Mouse (Mus musculus) cerebellum, postnatal 36 days (tissue): ENCODE results near the gene Ggt7.
"Not testable (repeated sequence)": the region's sequence is repeated elsewhere in the genome, so short reads cannot be mapped to it uniquely, and the experiment has no call there.

Experiments
- DNase-seq, 2 experiments: peaks; one replicate each; pipeline ENCODE4 v3.0.0; 2021 to 2022; ENCODE audit warnings: mixed read lengths in 2 of 2

Gene Ggt7

DNA sequence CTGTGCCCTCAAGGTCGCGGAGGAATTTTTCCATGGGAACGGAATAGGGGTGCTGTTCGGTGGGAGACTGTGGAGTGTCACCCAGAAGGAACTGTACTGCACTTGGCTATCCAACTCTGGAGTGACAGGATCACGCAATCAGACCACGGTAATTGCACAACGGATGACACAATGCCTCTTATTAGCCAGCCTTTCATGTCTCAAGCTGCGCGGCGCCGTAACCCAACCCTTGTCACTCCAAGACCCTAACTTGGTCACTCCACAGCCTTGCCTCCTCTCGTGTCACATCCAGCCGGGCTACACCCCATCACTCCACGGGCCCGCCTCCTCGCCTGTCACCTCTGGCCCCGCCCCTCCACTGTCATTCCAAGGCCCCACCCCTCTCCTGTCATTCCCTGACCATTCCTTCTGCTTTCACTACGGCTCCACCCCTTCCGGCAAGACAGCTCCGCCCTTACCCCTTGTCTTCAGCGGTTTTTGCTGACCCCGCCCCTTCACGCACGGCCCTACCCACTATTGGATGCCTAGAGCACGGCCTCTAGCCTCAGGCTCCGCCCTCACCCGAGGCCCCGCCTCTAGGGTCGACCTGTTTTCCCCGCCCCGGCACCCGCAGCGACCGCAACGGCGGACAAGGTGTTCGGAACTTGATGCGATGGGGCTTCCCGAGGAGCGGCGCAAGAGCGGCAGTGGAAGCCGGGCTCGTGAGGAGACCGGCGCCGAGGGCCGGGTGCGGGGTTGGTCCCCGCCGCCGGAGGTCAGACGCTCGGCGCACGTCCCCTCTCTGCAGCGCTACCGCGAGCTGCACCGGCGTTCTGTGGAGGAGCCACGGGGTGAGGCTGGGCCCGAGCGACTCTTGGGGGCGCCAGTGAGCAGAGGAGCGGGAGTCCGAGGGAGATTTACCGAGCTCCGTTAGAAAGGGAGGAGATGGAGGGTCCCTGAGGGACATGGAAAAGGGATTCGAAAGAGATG, at the start of gene Ggt7, which contains the start of gene Acss2:
Gene Ggt7, minus strand, starts transcription at position 783 of the 969 bp plus-strand sequence.
Gene Acss2, plus strand, starts transcription at position 494 of the 969 bp plus-strand sequence.
- DNase-seq: peak; percentile 98 to 99

DNA sequence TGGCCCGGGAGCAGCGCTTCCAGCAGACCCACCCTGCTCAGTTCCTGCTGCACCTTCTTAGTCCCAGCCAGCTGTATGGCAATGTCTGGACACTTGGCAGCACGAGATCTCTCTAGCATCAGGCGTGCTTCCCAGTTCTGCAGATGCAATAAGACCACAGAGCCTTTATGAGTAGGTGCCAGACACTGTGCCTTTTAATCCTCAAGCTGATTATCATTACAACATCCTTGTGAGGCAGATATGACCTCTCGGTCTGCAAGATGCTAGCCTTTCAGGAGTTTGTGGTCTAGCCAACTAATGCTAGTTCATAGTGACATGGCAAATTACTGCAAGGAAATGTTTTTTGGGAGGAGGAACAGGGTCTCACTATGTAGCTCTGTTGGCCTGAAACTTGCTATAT, 49.7 kb upstream of the Ggt7 start:
- no peak for DNase-seq

DNA sequence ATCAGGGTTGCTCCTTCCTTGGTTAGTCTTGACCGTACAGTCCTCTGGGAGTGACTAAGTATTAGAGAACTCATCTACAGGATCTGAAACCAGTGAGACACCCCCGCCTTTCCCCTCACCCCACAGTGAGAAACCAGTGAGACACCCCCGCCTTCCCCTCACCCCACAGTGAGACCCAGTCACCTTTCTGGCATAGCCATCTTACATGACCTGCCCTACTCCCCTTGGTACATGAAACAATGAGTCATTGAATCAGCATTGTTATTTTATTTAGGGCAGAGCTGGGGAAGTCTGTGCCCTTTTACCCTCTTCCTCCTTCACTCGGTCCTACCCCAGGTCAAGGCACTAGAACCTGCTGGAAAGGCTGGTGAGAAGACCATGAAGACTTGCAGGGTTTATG, 44.9 kb upstream of the Ggt7 start:
- no peak for DNase-seq

DNA sequence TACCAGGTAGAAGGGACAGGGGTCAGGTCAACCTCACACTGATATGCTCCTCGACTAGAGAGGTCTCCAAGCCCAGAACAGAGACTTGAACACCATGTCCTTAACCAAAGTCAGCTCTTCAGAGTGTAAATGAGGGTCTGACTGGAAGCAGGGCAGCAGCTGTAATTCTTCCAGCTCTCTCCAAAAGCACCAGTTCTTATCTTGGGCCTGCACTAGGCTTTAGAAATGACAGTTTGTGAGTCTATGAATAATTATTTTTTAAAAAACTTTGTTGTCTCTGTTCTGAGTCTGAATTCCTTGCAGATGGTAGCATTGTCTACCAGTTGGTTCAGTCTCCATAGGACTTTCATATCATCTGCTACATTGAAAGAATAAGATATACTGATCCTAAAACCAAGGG, 44.2 kb upstream of the Ggt7 start:
- no peak for DNase-seq

DNA sequence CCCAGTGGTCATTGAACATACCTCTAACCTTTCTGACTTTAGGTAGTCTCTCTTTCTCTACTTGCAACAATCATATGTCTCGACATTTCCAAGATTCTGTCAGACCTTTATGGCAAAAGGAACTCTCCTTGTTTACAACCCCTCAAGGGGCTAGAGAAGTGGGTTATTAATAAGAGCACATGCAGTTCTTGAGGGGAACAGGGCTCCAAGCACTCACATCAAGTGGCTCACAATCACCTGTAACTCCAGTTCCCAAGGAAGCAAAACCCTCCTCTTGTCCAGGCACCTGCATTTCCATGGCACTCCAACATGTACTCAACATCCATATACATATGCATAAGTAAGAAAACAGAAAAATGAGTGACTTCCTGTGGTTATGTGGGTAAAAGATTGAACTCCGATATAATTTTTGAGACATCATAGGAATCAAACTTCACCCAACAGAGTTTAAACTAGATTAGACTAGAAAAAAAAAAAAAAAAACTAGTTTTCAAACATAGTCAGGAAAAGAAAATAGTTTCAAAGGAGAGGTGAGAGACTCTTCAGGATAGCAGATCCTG, 36.5 kb upstream of the Ggt7 start:
- DNase-seq: no peak

DNA sequence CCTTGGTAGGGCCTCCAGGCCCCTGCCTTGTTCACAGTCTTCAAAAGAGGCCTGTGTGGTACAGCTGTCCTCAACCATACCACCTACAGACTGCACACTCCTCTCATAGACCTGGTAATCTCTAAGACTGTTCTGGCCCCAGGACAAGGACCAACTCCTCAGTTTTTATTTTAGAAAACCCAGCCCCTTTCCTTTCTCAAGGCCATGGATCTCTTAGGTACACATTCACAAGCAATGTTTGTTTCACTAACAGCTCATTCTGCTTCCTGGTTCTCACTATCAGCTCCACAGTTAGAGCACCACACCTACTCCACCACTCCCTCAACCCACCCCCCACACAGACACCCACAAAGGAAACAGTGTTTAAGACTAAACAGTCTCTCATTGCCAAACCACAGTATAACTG, 34.9 kb upstream of the Ggt7 start:
- DNase-seq: no peak

DNA sequence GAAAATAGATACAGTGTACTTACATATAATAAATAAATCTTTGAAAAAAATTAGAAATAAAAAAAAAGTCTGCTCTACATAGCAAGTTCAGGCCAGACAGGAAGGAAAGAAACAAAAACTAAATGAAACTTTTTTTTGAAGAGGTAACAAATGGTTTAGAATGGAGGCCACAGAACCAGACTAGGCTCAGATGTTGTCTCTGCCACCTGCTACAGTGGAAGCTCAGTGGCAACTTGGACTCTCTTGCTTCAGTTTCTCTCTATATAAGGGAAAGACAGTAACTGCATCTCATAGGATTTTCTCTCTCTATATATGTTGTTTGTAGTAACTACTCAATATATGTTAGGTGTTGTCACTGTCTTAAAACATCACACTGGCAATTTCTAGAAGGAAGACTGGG, 34.3 kb upstream of the Ggt7 start:
- no peak for DNase-seq

DNA sequence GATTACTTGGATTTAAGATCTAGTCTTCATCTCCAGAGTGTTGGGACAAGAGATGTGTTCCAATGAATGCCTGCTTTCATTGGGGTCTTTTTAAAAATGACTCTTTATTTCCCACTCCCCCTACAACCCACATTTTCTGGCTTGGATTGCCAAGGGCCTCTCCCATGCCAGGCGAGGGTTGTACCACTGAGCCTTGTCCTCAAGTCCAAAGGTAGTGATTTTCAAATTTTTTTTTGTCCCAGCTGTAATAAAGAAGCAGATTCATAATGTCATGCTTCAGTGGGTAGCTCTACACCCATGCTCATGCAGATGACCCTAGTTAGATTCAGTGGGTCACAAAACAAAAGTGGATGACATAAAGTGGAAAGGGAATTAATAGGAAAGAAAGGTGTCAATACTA, 28.9 kb upstream of the Ggt7 start:
- DNase-seq: no peak

DNA sequence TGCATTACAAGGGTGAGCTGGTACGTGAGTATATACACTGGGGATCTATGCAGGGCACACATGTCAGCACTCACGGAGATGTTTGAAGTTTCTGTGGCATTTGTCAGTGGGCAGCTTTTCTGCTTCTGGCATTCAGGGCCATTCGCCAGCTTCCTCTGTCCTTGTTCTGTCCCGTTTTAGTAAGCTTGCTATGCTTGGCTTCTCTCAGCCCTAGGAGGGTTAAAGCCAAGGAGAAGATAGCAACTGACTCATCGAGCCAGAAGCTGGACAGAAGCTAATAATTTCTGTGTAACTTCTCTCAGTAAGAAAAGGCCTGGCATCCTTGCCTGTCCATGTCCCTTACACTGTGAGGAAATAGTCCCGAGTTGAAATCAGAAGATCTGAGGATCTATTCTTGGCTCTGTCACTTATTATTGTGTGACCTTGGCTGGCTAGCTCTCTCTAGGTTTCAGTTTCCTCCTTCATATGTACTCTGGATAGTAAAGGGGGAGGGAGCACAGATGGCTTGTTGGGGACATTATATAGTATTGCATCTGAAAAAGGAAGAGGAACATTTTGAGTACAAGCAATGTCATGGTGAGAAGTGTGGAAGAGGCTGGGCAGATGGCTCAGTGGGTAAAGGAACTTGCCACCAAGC, 22.9 kb upstream of the Ggt7 start:
- peak; percentile 41 to 52 for DNase-seq

DNA sequence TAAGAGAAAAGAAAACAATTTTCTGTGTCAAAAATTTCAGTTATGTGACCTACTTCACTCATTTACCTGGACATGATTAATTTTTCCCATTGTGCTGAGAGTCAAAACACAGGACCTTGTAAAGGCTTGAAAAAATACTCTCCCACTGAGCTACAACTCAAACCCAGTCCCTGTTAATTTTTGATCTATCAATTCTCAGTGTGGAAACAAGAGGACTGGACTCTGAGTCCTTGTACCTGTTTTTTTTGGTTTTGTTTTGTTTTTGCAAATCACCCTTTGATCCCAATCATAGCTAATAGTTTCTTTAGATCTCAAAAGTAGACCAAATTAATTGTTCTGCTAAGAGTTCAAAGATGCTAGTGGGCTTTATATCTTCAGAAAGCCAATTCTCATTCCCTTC, 21.7 kb upstream of the Ggt7 start:
- DNase-seq: no peak

DNA sequence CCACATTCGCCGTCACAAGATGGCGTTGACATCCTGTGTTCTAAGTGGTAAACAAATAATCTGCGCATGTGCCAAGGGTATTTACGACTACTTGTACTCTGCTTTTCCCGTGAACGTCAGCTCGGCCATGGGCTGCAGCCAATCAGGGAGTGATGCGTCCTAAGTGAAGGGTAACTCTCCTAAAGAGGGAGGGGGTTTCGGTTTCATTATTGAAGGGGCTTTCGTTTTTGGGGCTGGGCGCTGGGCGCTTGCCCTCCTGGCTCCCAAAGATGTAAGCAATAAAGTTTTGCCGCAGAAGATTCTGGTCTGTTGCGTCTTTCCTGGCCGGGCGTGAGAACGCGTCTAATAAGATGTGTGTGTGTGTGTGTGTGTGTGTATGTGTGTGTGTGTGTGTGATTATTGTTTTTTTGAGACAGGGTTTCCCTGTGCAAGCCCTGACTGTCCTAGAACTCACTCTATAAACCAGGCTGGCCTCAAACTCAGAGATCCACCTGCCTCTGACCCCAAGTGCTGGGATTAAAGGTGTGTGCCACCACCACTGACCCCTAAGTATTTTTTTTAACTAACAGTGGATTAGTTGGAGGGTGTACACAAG, 20.5 kb upstream of the Ggt7 start:
- DNase-seq: not testable (repeated sequence)

DNA sequence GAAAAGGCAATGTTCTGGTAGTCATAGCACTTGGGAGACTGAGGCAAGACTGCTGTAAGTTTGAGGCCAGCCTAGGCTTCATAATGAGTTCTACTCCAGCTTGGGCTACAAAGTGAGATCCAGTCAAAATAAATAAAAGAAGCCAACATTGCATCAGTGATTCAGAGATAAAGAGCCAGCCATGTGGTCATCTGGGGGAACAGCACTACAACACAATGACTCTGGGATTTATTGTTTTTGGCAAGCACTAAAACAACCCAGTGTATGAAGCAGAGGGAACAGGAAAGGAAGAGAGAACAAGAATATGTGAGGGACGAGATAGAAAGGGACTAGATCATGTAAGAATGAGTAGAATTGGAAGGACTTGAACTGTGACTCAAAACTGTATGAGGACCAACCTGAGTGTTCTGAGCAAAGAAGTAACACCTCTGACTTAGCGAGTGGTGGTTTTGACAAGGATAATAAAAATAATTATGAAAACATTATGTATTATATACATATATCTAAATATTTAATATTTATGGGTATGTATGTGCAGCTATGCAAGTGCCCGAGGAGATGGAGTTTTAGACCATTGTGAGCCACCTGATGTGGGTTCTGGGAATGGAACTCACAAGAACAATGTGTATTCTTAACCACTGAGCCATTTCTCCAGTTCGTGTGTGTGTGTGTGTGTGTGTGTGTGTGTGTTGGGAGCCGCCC, 19.9 kb upstream of the Ggt7 start:
- DNase-seq: no peak

DNA sequence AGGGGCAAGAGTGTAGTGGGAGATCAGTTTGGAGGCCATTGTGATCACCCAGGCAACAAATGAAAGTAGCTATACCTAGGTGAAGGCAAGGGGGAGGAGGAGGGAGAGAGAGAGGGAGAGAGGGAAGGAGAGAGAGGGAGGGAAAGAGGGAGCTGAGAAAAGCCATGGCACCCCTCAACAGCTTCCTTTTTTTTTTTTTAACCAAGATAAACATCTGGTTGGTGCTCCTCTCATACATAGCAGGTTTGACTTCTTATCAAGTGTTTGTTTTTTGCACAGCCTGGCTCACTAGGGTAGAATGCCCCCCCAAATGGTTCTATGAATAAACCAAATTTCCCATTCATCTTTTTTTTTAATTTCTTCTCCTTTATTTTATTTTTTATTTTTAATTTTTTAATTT, 18.3 kb upstream of the Ggt7 start:
- DNase-seq: no peak

DNA sequence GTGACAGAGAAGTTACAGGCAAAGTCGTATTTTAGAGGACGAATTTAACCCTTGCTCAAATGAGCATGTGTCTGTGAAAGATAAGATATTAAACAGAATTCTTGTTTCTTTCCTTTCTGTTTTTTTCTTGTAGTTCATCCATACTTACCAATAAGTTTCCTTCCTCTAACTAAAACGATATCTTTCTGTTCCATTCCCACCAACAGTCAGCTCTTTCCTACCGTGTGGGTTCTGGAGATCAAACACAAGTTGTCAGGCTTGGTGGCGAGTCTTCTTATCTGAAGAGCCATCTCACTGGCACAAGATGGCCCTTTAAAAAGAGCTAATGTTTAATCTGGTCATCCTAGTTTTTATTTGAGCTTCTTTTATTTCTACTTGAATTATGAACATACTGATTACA, 9.3 kb upstream of the Ggt7 start:
- DNase-seq: no peak

DNA sequence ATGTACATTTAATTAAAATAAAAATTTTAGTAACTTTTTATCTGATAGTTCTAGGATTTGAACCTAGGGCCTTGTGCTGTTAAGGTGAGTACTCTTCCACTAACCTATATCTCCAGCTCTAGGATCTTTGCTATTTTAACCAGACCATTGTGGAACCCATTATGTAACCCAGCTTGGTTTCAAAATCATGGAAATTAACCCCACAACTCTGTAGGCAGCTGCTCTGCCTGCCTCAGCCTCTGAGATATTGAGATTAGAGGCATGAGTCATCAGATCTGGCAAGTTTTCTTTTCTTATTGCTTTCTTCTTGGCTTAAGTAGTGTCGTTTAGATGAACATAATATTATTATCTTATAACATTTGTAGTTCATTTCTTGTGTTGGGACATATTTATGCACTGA, 6.3 kb upstream of the Ggt7 start:
- DNase-seq: no peak

DNA sequence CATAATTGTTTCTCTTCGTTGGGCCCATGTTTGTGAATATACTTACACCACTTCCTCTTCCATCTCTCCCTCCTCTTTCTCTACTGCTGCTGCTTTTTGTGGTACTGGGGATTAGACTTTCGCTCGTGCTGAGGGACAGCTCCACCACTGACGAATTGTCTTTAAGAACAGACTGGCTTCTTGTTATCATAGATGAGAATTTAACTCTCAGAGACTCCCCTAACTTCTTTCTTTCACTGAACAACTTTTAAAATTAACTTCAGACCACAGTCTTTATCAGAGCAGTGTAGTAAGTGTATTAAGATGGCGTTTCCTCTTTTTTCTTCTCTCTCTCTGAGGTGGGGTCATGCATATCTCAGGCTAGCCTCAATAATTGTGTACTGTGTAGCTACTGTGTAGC, 5.7 kb upstream of the Ggt7 start:
- no peak for DNase-seq

DNA sequence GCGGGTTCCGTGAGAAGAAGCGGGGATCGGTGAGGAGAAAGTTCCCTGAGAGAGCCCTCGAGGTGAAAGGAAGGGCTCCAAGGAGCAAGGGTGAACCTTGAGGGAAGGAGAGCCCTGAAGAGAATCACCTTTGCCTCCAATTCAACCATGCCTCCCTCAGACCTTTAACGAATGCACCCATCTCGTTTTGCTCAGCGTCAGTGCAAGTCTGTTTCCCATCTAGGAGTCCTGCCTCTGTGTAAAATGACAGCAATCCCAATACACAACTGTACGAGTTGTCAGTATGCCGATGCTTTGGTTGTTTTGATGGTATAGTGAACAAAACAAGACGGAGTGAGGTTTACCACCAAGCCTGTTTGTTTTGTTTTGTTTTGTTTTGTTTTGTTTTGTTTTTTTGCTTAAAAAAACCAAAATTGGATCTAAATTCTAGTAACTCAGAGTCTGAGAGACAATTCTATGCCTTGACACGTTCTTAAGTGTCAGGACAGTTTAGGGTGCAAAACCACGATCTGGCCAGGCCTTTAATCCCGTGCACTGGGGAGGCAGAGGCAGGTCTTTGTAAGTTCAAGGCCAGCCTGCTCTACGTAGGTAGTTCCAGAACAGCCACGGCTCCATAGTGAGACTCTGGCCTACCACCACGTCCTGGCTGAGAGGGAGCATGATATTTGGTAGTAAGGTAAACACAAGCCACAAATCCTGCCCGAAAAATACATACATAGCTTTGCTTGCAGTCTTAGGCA, 664 bp upstream of the Ggt7 start:
- DNase-seq: no peak

DNA sequence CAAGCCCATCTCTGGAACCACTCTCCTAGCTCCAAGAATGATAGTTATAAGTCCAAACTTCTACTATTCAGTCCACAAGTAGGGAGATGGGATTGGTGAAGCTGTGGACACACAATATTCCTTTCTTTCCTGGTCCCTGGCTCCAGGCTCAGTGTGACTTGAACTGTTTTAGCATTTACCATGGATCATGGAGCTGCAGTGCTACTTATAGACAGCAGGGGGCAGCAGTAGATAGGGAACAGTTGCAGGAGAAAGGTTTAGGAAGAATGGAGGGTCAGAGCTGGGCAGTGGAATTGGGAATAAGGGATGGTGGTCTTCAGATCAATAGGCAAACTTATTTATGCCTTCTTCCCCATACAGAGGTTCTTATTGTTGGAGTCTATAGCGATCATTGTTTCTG, 2.1 kb downstream of the Ggt7 start:
- DNase-seq: peak; percentile 73 to 80

DNA sequence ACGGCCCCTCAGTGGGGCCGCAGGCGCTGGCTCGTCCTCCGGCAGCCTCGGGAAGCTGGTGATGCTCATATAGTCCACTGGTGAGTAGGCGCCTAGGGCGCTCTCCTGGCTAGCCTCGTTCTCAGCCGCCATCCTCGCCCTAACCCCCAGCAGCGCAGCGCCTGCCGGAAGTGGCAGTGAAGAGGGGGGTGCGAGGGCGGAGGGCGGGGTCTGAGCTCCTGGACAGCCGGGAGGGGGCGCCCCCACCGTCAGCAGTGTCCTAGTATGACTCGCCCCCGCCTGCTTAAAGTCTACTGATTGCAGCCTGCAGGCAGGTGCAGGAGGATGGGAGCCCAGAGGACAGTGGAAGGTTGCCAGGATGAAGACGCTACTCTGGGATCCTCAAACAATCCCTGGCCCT, 3.4 kb downstream of the Ggt7 start:
- peak; percentile 89 to 93 for DNase-seq

DNA sequence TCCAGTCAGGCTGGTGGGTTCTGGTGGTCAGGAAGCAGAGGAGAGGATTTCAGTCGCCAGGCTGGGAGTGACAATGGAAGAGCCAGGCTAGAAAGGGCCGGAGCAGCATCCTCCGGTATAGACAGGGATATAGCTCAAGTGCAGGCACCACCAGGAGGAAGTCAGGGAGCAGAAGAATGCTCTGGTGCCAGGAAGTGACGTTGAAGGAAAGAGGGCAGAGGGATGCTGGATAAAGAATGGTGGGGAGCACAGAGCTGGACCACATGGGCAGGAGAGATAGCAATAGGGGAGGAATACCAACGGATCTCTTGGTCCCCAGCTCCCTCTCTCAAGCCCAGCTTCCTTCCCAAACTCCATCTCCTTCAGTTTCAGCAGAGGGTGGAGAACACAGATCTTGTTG, 4.5 kb downstream of the Ggt7 start:
- DNase-seq: peak in 1 of 2 experiments; percentile 48

DNA sequence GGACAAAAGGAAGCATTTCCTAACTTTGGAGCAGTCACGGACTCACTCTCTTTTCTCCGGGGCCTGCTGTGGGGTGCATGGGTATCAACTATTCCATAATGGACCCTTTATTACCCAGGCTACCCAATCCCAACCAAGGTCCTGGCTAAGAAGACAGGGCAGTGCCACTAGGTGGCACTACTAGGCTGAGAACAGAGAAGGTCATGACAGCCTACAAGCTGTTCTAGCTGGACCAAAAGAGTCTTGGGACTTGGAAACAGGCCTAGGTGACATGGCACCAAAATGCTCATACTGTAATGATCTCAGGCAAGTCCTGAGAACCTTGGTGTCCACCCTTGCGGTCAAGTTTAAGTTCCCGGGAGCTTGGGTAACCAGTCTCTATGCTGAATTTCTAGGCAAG, 5.6 kb downstream of the Ggt7 start:
- DNase-seq: peak; percentile 80
